Mouse (Mus musculus) ZHBTc4 (cell line): Measurements from ENCODE around the gene Methig1.

ENCODE experiments used
- DNase-seq: peaks from one replicate; pipeline ENCODE4 v3.0.0-alpha.2; 2011; ENCODE audit warnings: low read depth, low spot score

Gene Methig1

DNA sequence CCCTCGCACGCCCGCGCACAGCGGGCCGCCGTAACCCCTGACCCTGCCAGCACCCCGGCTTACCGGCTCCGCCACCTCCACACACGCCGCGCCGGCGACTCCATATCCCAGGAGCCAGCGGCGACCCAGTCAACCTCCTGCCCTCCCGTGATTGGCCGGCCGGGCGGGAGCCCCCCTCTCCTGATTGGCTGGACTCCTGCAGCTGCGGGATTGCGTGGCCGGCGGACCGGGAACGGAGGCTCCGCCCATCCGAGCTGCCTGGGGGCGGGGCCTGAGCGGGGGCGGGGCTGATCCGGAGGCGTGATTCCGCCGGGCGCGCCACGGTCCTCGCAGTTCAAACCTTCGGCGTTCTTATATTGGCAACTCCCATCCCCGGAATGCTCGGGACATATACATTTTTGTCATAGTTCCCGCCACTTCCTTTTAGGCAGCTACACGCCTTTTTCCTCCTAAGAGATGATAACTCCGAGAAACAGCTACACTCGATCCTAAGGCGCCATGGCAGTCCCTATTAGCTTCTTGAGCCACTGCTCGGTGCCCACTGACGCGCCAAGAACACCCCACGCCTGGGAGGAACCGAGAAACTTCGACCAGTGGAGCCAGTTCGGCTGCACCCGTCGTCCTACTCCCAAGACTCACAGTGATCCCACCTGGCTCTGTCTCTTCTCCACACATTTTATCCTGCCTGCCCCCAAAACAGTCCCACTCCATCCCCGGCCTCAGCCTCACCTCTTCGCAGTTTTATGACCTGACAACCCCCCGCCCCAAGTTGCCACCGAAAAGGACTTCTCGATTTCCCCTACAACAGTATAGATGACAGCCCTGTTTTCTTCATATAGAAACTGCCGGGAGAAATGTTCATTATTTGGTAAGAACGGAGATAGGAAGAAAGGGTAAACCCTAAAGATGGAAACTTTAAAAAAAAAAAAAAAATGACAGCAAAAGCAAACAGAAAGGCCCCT lies 70.2 kb downstream of the Methig1 start:
- DNase-seq: peak; percentile 97

DNA sequence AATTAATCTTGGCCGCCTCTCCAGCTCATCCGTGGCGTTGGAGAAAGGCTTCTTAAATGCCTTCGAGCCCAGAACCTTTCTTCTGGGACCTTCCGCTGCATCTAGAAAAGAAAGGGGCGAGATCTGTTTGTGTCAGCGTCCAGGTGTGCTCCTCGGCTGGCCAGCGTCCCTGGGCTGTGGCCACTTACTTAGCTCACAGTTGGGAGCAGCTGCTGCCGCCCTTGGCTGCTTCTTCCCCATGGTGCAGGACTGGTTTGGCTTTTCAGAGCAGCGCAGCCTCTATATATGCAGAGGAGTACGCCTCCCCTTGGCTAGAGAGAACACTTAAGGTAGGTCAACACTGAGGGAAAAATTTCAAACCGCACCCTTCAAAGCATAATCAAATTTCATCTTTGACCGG lies 71.0 kb downstream of the Methig1 start:
- DNase-seq: no peak

DNA sequence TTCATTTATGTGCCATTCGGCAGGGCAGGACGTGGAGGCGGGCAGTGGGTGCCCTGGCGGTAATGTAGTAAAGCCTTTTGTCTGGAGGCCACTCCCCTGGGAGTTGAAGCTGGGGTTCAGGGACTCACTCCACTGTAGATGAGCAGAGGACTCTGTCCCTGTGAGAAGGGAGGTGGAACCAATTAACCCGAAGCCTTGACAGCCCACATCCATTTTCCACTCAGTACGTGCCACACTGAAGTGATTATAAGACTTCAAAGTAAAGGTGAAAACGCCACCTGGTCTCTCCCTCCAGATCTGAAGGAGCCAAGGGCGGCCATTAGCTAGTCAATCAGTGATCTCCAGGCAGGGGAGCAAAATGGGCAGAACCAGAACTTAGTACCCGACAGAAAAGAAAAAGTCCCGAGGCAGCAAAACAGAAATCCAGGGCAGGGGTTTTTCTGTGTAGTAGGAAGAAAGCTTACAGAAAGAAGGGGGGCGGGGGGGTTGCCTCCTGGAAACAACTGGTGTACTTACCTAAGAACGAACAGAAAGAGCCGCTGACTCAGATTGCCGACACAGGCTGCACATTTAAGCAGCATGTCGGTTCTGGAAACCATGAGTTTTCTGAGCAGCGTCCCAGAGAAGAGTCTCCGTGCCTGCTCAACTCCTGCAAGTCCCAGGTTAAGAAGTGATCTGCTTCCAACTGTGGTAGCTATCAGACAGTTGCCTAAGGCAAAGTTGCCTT lies 71.6 kb downstream of the Methig1 start, which contains the start of gene Slc11a2:
TSS of gene Slc11a2 (minus strand) at position 677 of the 727 bp plus-strand sequence.
- no peak for DNase-seq

DNA sequence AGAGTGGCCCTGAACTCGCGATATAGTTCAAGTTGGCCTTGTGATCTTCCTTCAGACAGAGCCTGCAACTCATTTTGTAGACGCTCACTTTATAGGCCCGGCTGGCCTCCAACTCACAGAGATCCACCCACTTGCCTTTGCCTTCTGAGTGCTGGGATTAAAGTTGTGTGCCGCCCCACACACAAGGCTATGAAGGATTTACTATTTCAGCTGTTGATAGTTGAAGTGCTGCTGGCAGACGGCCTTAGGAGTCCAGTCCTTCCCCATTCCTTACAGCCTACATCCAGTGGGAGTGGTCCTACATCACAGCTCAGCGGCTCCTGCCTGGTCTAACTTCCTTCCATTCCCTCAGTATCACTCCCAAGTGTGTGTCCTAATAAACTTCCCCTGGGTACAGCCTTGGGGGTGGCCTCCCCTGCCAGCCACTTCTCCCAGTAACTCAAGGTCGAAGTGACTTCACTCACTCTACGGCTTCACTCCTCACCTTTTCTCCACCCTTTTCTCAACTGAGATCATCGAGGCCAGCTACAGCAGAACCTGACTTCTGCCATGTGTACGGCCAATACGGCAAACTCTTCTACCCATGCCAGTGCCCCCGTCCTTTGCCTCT lies 75.5 kb downstream of the Methig1 start:
- DNase-seq: no peak

DNA sequence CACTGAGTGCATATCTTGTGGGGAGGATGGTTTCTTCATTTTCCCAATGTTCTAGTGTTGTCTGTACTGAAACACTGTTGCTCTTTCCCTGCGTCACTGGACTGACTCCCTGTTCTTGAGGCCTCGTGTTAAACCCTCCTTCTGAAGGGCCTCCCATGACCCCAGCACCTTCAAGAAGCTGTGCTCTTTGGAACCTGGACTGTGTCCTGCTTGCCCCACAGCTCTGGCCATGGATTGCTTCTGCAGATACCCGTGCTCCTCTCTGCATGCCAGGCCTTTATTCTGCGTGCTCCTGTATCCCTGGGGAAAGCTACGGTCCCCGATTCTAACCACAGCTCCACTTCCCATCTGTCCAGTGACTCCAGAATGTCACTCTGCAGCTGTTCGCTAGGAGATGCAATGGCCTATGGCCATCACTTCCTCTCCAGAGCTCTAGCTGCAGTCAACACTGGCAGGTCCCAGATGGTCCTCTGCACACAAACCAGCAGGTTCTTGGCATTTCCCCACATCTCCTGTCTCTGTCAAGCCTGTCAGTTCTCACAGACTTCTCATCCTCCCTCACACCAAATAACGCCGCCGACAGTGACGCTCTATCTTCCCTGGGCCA lies 77.1 kb downstream of the Methig1 start:
- no peak for DNase-seq

DNA sequence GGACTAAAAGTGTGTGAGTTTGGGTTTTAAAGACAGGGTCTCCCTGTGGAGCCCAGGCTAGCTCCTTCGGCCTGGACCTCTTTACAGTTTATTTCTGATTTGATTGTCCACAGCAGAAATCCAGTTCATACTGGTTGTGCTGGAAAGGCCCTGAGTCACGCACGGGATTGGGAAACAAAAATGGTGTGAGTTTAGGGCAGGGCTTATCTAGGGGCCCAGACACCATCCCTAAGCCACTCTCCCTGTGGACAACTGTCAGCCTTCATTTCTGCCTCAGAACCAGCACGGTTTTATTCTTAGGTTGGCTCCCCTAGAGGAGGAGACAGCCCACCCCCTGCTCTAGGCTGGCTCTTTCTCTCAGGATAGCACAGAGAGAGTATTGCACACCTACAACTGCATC lies 80.3 kb downstream of the Methig1 start:
- no peak for DNase-seq
